Mouse (Mus musculus) hematopoietic multipotent progenitor cell, adult 10-12 weeks (in vitro differentiated cells): Measurements from ENCODE around the gene Lmna. TPM values are rescaled to one million over a fixed set of nuclear protein-coding genes. Genes with fewer than 3 reads are reported as not detected.

Experiments used
- polyA plus RNA-seq: library from polyadenylated mRNA; stranded (reverse); fragments of >175 nt; gene quantifications from 2 replicates; pipeline ENCODE4 v1.2.3, GENCODE M21; 2012; ENCODE audit warnings: low replicate concordance

The Lmna gene
- 37.6 and 43.2 TPM in 2 replicates for polyA plus RNA-seq

DNA sequence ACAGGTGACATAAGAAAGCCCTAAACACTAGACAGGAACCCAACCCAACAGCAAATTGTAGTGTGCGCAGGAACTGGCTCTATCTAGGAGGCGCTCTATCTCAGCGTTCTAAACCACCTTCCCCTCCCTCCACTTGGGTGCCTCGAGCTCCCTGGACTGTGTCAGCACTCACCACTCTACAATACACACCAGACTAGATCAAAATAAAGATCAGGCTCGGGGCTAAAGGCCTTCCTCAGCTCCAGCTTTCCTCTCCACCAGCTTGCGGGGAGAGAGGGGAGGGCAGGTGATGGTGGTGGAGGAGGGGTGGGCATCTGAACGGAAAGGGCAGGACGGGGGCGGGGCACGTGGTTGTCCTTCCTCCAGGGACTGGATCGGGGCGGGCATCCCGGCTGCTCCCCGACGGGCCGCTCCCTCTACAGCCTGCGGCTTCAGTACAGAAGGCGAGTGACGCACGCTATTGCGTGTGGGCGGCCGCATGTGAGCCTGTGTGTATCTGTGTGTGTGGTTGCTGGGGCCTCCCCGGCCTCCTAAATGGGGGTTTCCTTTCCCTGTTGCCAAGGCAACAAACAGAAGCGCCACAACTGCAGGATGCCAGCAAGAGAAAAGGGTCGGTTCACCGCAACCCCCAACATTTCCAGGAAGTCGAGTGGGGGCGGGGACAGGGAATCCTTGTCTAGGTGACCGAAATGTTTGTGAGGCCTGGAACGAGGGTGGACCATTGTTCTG lies at the start of gene Lmna:
Lmna (minus strand) TSS at position 265 of the 729 bp plus-strand sequence.

DNA sequence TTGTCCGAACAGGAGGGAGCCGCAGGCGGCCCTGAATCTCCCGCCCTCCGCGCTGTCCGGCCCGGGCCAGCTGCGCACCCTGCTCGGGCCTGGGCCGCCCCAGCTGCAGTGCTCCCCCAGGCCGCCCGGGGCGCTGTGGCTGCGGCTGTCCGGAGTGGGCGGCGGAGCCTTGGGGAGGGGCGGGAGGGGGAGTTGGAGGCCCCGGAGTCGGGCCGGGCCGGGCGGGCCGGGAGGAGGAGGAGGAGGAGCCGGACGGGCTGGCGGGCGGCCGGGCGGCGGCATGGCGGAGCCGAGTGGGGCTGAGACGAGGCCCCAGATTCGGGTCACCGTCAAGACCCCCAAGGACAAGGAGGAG lies 43.7 kb upstream of the Lmna start, which contains the start of gene Ubqln4:
Ubqln4 (plus strand) TSS at position 234 of the 355 bp plus-strand sequence.

DNA sequence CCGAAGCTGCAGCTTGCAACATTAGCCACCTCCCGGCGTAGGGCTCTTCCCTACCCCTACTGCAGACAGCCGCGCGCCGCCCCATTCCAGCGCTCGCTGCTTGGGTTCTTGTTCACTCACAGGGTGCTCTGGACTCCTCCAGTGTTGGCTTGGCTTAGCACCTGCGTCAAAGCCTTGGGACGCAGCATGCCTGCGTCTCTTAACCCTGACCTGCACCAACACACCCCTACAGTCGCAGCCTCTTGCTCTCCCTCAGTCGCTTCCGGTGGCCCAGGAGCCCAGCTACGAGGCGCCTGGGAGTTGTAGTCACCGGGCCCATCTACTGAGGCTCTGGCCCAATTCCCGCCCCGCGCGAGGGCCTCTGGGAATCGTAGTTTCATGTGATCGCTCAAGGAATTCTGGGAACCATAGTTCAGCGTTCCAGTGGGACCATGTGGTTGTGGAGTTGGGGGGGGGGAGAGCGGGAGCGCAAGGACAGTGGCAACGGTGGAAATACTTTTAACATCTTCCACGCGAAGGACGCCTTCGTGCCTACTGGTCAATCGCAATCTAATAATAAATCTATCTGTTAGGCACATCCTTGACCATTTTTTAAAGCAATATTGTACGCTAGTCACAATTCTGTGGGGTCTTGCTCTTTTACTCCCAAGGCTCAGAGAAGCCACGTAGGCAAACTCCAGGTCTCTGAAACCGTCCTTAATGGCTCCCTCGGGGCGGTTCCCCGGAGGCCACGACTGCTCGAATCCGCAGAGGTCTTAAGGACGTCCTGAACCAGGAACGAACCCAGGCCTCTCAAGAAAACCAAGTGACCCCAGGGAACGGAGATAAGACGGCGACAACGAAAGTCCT lies 43.1 kb upstream of the Lmna start, which contains the start of gene Lamtor2:
Lamtor2 (minus strand) TSS at position 399 of the 849 bp plus-strand sequence.

DNA sequence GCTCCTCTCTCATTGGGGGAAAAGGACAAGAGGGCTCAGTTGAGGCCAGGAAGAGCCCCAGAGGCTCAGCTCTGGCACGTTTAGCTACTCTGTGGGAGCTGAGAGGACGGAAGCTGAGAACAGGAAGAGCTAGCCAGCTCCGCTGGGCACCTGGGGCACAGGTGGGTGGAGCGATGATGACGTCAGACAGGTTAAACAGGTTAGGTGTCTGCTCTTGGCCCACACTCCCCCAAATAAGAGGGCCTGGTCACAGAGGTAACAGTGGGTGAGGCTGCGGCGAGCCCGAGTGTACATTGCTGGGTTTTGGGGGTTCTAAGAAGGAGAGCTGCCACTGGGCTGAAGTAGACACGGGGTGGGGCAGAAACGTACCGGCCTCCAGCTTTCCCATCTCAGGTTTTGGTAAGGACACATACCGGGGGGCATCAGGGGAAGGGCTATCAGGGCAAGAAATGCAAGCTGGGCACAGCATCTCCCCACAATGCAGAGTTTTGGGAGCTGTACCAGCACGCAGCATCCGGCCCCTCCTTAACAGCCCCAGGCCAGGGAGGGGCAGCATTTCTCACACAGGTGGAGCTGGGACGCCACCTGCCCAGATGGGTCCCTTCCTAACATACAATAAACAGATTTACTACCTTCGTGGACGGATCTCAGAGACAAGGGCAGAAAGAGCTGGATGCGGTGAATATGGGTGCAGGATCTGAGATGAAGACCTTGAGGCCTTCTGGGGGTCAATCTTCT lies 38.6 kb upstream of the Lmna start, which contains the start of gene Rab25:
Rab25 (minus strand) TSS at position 121 of the 738 bp plus-strand sequence.

DNA sequence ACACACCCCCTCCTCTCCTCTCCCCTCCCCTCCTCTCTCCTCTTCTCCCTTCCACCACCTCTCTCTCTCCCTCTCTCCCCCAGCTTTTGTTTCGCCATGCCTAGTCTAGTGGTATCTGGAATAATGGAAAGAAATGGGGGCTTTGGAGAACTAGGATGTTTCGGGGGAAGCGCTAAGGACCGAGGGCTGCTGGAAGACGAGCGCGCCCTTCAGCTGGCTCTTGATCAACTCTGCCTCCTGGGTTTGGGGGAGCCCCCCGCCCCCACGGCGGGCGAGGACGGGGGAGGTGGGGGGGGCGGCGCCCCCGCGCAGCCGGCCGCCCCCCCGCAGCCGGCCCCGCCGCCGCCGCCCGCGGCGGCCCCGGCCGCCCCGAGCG lies 22.5 kb upstream of the Lmna start, which contains the start of gene Mex3a:
Mex3a (plus strand) TSS at position 97 of the 376 bp plus-strand sequence.

DNA sequence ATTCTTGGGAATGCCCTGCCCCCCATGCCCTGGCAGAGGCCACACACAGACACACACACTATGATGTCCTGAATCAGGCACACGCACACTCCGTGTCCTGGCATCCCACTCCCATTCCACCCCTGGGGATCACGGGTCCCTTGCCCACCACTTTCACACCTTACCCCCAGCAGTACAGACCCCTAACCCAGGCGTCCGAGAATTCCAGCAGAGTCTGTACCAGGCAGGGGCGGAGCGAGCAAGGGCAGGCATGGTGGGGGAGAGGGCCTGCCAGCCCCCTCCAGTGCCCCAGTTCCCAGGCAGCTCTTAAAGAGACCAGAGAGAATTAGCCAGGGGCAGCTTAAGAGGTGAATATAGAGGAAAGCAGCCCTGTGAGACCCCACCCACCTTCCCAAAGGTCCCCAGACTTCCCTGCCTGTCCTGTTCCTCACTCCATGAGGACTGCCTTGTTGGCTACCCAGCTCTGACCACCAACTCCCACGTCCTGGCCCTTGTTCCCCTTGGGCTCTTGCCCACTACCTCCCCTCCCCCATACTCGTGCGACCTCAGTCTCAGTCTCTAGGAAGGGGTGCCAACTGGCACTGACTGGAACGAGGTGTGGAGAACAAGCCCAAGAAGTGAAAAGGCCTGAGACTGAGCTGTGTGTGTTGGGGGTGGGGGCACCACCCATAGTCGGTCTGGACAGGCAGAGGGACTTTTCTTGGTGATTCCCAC lies 48.6 kb downstream of the Lmna start, which contains the start of gene Sema4a:
Sema4a (minus strand) TSS at position 200 of the 714 bp plus-strand sequence.

Other genes starting within 250 kb of the Lmna start
- gene Gm38392, start 222.7 kb downstream of the Lmna start, polyA plus RNA-seq: not detected in 2 replicates
- gene Tsacc, start 213.0 kb downstream of the Lmna start, polyA plus RNA-seq: 1.1 and 1.4 TPM in 2 replicates
- 4.2 and 11.7 TPM in 2 replicates for gene Cct3, start 212.8 kb downstream of the Lmna start, polyA plus RNA-seq
- gene Glmp, start 184.9 kb downstream of the Lmna start, polyA plus RNA-seq: 28.3 and 133 TPM in 2 replicates
- gene Tmem79, start 173.8 kb downstream of the Lmna start, polyA plus RNA-seq: 0.81 and 2.4 TPM in 2 replicates
- 67.3 and 68.3 TPM in 2 replicates for gene Smg5, start 173.7 kb downstream of the Lmna start, polyA plus RNA-seq
- gene Paqr6, start 145.4 kb downstream of the Lmna start, polyA plus RNA-seq: 0.22 TPM in 1 of 2 replicates, not detected in the other
- not detected in 2 replicates for gene Bglap3, start 137.2 kb downstream of the Lmna start, polyA plus RNA-seq
- not detected in 2 replicates for gene Bglap2, start 131.3 kb downstream of the Lmna start, polyA plus RNA-seq
- not detected in 2 replicates for gene Bglap, start 125.5 kb downstream of the Lmna start, polyA plus RNA-seq
- gene Pmf1, start 99.6 kb downstream of the Lmna start, polyA plus RNA-seq: 86.8 and 96.4 TPM in 2 replicates
- 3.3 and 9.8 TPM in 2 replicates for gene Slc25a44, start 84.8 kb downstream of the Lmna start, polyA plus RNA-seq
- gene Sema4a, start 48.8 kb downstream of the Lmna start, polyA plus RNA-seq: 87.8 and 314 TPM in 2 replicates
- gene Mex3a, start 22.4 kb upstream of the Lmna start, polyA plus RNA-seq: 1.2 and 1.6 TPM in 2 replicates
- 0.21 TPM in 1 of 2 replicates, not detected in the other for gene Rab25, start 38.3 kb upstream of the Lmna start, polyA plus RNA-seq
- 34.9 and 125 TPM in 2 replicates for gene Lamtor2, start 43.1 kb upstream of the Lmna start, polyA plus RNA-seq
- gene Ubqln4, start 43.8 kb upstream of the Lmna start, polyA plus RNA-seq: 40.8 and 50.4 TPM in 2 replicates
- gene Ssr2, start 65.9 kb upstream of the Lmna start, polyA plus RNA-seq: 19.9 and 162 TPM in 2 replicates
- gene Arhgef2, start 96.0 kb upstream of the Lmna start, polyA plus RNA-seq: 309 and 746 TPM in 2 replicates
- not detected in 2 replicates for gene Rxfp4, start 143.2 kb upstream of the Lmna start, polyA plus RNA-seq
- gene Khdc4, start 175.8 kb upstream of the Lmna start, polyA plus RNA-seq: 21.4 and 31.5 TPM in 2 replicates
- gene Rit1, start 206.9 kb upstream of the Lmna start, polyA plus RNA-seq: 27.1 and 47.2 TPM in 2 replicates